Mouse (Mus musculus) lung, embryonic 15.5 days (tissue): ENCODE results near the gene Wfdc15a. TPM values are rescaled to one million over a fixed set of nuclear protein-coding genes. Genes with fewer than 3 reads are reported as not detected.

Experiments used
- ATAC-seq: fragments of 200-750 bp; cut with Nextera tagmentation; 2 replicates; pipeline ENCODE4 v1.8.0; 2017; ENCODE audit warnings: moderate number of reproducible peaks, borderline replicate concordance; ENCODE audit not compliant: low FRiP score, low TSS enrichment; ENCODE audit errors: extremely low read depth
- H3K27ac ChIP-seq: fragments of 300-500 bp; sonication (generic); 2 replicates; pipeline ENCODE4 v1.5.1; 2015; ENCODE audit warnings: moderate library complexity, mild to moderate bottlenecking, inconsistent platforms
- H3K27me3 ChIP-seq: fragments of 300-500 bp; sonication (generic); 2 replicates; pipeline ENCODE4 v1.6.1; 2015; ENCODE audit warnings: inconsistent platforms
- H3K36me3 ChIP-seq: fragments of 300-500 bp; sonication (generic); 2 replicates; pipeline ENCODE4 v1.6.1; 2015; ENCODE audit warnings: inconsistent platforms
- H3K4me1 ChIP-seq: fragments of 300-500 bp; sonication (generic); 2 replicates; pipeline ENCODE4 v1.6.1; 2015; ENCODE audit warnings: inconsistent platforms
- H3K4me2 ChIP-seq: fragments of 300-500 bp; sonication (generic); 2 replicates; pipeline ENCODE4 v1.6.1; 2015; ENCODE audit warnings: inconsistent platforms, mild to moderate bottlenecking, moderate library complexity
- H3K4me3 ChIP-seq: fragments of 300-500 bp; sonication (generic); 2 replicates; pipeline ENCODE4 v1.5.1; 2015; ENCODE audit warnings: mild to moderate bottlenecking, inconsistent platforms
- H3K9ac ChIP-seq: fragments of 300-500 bp; sonication (generic); 2 replicates; pipeline ENCODE4 v1.6.1; 2015; ENCODE audit warnings: inconsistent platforms
- H3K9me3 ChIP-seq: fragments of 300-500 bp; sonication (generic); 2 replicates; pipeline ENCODE4 v1.6.1; 2016; ENCODE audit warnings: inconsistent platforms
- WGBS: fragments of 180-500 bp; shearing (Covaris S2); methylation state at CpG from one replicate; pipeline ENCODE4 v1.1.7; 2015; 5-methylcytosine and 5-hydroxymethylcytosine counted together
- polyA plus RNA-seq: library from polyadenylated mRNA; unstranded; fragments of >200 nt; fragmentation: Nextera tagmentation; extraction: Ambion mirVana; gene quantifications from 2 replicates; pipeline ENCODE4 v1.2.1, GENCODE M21; 2015

The Wfdc15a gene
- polyA plus RNA-seq, 1 experiment from 2014 or later: not detected

- WGBS: 42% methylated on average over 14 of the region's 14 CpGs
- no peak overlapping the region for H3K9ac ChIP-seq
- H3K27me3 ChIP-seq: no peaks in the 10 kb centered on the region
- H3K36me3 ChIP-seq: peaks cover 29% of the 10 kb centered on the region
- ATAC-seq: no peak
- no peak overlapping the region for H3K27ac ChIP-seq
- H3K4me3 ChIP-seq: no peak overlapping the region
- H3K4me2 ChIP-seq: no peak overlapping the region
- no peaks in the 10 kb centered on the region for H3K9me3 ChIP-seq
- H3K4me1 ChIP-seq: no peaks in the 10 kb centered on the region
Measured at GRCm38 (mm10) chr2:164150086-164150760, 49.7 kb downstream of the Wfdc15a start.

Other genes with a start within 250 kb of the Wfdc15a start
- gene Ywhab, start 205.2 kb downstream of the Wfdc15a start, polyA plus RNA-seq: 329 and 333 TPM in 2 replicates
- 1.2 TPM in 2 replicates for gene Pabpc1l, start 174.7 kb downstream of the Wfdc15a start, polyA plus RNA-seq
- gene Stk4, start 129.8 kb downstream of the Wfdc15a start, polyA plus RNA-seq: 20.3 and 23.2 TPM in 2 replicates
- gene Tomm34, start 129.0 kb downstream of the Wfdc15a start, polyA plus RNA-seq: 52.3 and 53.0 TPM in 2 replicates
- gene Kcns1, start 29.0 kb downstream of the Wfdc15a start, polyA plus RNA-seq: not detected in 2 replicates
- gene Wfdc5, start 17.4 kb downstream of the Wfdc15a start, polyA plus RNA-seq: not detected in 2 replicates
- not detected in 2 replicates for gene Wfdc12, start 9.5 kb downstream of the Wfdc15a start, polyA plus RNA-seq
- 0.45 TPM in 1 of 2 replicates, not detected in the other for gene Wfdc15b, start 21.5 kb upstream of the Wfdc15a start, polyA plus RNA-seq
- not detected in 2 replicates for gene Svs2, start 38.3 kb upstream of the Wfdc15a start, polyA plus RNA-seq
- not detected in 2 replicates for gene Svs3b, start 56.5 kb upstream of the Wfdc15a start, polyA plus RNA-seq
- not detected in 2 replicates for gene Svs4, start 78.3 kb upstream of the Wfdc15a start, polyA plus RNA-seq
- gene Svs3a, start 89.1 kb upstream of the Wfdc15a start, polyA plus RNA-seq: not detected in 2 replicates
- not detected in 2 replicates for gene Svs6, start 116.6 kb upstream of the Wfdc15a start, polyA plus RNA-seq
- not detected in 2 replicates for gene Svs5, start 132.6 kb upstream of the Wfdc15a start, polyA plus RNA-seq
- 1.4 and 1.6 TPM in 2 replicates for gene Slpi, start 189.0 kb upstream of the Wfdc15a start, polyA plus RNA-seq
- 9.4 and 10.7 TPM in 2 replicates for gene Rbpjl, start 203.0 kb upstream of the Wfdc15a start, polyA plus RNA-seq
- 41.3 and 42.7 TPM in 2 replicates for gene Matn4, start 205.0 kb upstream of the Wfdc15a start, polyA plus RNA-seq
- 161 and 178 TPM in 2 replicates for gene Sdc4, start 243.8 kb upstream of the Wfdc15a start, polyA plus RNA-seq